Mouse (Mus musculus) activated CD4-positive, CD25-positive, alpha-beta regulatory T cell, adult 4 months (primary cell): ENCODE data around the gene Ybx3. TPM values are rescaled to one million over a fixed set of nuclear protein-coding genes. Genes with fewer than 3 reads are reported as not detected.

ENCODE experiments used
- ATAC-seq: one replicate; pipeline ENCODE4 v1.8.0; 2017
- polyA plus RNA-seq, 2 experiments: library from polyadenylated mRNA; unstranded; fragments of 100-300 nt; shearing (Covaris generic); gene quantifications; one replicate each; pipeline ENCODE4 v1.2.1; 2017

The Ybx3 gene
- polyA plus RNA-seq, 2 experiments from 2014 or later, result 19.3 to 20.7 TPM

DNA sequence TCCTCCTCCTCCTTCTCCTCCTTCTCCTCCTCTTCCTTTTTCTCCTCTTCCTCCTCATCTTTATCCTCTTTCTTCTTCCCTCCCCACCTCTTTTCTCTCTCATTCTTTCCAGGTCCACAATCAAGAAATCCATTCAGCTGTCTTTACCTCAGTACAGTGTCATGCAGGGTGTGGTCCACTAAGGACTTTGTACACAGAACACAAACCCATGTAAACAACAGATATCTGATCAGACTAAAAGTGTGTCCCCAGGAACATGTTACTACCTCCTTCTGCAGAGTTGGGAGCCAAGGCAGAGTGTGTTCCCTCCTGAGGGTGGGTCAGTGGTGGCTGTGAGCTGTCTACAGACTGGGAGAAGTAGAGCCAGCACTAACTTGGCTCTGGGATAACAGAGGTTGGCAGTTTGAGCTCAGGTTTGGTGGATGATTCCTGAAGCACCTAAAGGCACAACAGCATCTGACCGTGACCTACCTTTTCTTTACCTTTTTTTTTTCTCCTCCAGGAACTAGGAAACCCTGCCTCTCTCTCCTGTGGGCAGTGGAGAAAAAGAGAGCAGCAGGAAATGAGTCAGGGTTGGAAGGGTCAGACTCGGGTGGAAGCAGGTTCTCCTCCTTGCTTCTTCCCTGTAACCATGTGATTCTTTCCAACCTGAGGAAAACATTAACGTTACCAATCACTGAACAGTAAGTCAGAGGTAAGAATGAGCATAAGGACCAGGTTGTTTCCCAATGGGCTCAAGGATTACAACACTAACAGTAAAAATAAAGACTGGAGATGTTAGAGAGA lies 66.2 kb downstream of the Ybx3 start:
- ATAC-seq, result no peak

DNA sequence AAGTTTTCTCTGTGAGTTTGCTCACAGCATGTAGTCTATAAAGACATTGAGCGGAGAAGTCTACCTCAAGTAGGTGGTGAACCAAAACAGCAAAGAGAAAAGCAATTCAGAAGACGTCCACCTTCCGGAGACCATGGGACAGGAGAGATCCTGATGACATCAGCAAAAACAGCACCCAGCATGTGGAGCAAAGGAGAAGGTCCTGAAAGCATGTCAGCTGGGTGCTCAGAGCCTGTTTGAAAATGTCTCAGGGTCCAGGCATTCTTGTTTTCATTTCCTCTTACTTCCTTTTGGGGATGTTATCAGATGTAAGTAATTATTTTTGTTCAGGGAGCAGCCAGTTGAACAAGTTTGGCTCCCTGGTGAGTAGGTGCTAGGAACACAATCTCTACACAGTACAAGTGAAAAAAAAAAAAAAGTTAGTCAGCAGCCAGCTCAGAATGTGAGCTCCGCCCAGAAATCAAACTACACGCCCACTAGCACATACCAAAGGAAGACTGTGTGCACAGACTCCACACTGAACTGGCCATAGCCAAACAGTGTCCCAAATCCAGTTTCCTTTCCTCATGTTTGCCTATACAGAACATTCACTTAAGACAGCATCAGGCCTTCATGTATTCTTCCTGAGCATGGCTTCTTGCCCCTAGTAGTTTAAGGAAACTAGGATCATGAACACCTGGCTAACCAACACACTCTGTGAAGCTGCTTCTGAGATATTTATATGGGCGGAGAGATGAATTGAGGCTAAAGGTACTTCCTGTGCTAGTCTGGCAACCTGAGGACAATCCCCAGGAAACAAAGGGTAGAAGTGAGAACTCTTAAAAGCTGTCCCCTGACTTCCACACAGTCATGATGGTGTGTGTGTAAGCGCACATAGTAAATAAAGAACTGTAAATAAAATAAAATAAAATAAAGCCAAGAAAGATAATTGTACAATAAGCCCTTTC lies 71.8 kb downstream of the Ybx3 start:
- no peak for ATAC-seq

Other genes with a start within 250 kb of the Ybx3 start
- not detected for gene Klra2, start 141.1 kb downstream of the Ybx3 start, polyA plus RNA-seq
- 10 to 100 TPM; 18.6 to 24.6 TPM for gene Magohb, start 95.2 kb downstream of the Ybx3 start, polyA plus RNA-seq
- not detected for gene Styk1, start 34.9 kb downstream of the Ybx3 start, polyA plus RNA-seq
- gene 5430401F13Rik, start 97.9 kb upstream of the Ybx3 start, polyA plus RNA-seq, result not detected
- not detected for gene Gm6619, start 97.9 kb upstream of the Ybx3 start, polyA plus RNA-seq
- not detected for gene Tas2r130, start 242.4 kb upstream of the Ybx3 start, polyA plus RNA-seq